Mouse (Mus musculus) heart, embryonic 15.5 days (tissue): ENCODE measurements around the gene Chd4. TPM values are rescaled to one million over a fixed set of nuclear protein-coding genes. Genes with fewer than 3 reads are reported as not detected.

ENCODE experiments used
- ATAC-seq: fragments of 200-750 bp; cut with Nextera tagmentation; replicated peaks from 2 replicates; pipeline ENCODE4 v1.8.0; 2017; ENCODE audit warnings: low read depth, moderate TSS enrichment; ENCODE audit not compliant: insufficient number of reproducible peaks, insufficient read depth, low FRiP score
- H3K27ac ChIP-seq: fragments of 300-500 bp; sonication (generic); 2 replicates; pipeline ENCODE4 v1.5.1; 2015; ENCODE audit warnings: mild to moderate bottlenecking, inconsistent platforms
- H3K27me3 ChIP-seq: fragments of 300-500 bp; sonication (generic); 2 replicates; pipeline ENCODE4 v1.6.1; 2015; ENCODE audit warnings: inconsistent platforms
- H3K36me3 ChIP-seq: fragments of 300-500 bp; sonication (generic); 2 replicates; pipeline ENCODE4 v1.6.1; 2015; ENCODE audit warnings: mild to moderate bottlenecking, inconsistent platforms
- H3K4me1 ChIP-seq: fragments of 300-500 bp; sonication (generic); replicated peaks from 2 replicates; pipeline ENCODE4 v1.6.1; 2015; ENCODE audit warnings: inconsistent platforms
- H3K4me2 ChIP-seq: fragments of 300-500 bp; sonication (generic); 2 replicates; pipeline ENCODE4 v1.6.1; 2015; ENCODE audit warnings: inconsistent platforms, mild to moderate bottlenecking, moderate library complexity
- H3K4me3 ChIP-seq: fragments of 300-500 bp; sonication (generic); 2 replicates; pipeline ENCODE4 v1.5.1; 2015; ENCODE audit warnings: mild to moderate bottlenecking, inconsistent platforms
- H3K9ac ChIP-seq: fragments of 300-500 bp; sonication (generic); 2 replicates; pipeline ENCODE4 v1.6.1; 2015; ENCODE audit warnings: mild to moderate bottlenecking, inconsistent platforms
- H3K9me3 ChIP-seq: fragments of 300-500 bp; sonication (generic); replicated peaks from 2 replicates; pipeline ENCODE4 v1.6.1; 2016; ENCODE audit warnings: inconsistent platforms
- WGBS: fragments of 180-500 bp; shearing (Covaris S2); methylation state at CpG from one replicate; pipeline ENCODE4 v1.1.7; 2015; ENCODE audit warnings: mixed read lengths; 5-methylcytosine and 5-hydroxymethylcytosine counted together
- polyA plus RNA-seq: library from polyadenylated mRNA; unstranded; fragments of >200 nt; fragmentation: Nextera tagmentation; extraction: Ambion mirVana; gene quantifications from 2 replicates; pipeline ENCODE4 v1.2.1, GENCODE M21; 2015

Chd4 gene
- polyA plus RNA-seq, 1 experiment from 2014 or later = 61.1 TPM

GRCm38 (mm10) chr6:125094843-125095242, 938 bp upstream of the Chd4 start:
- no peak for ATAC-seq
- Histone ChIP-seq H3K27me3 (no peaks in the 10 kb centered on the region), H3K4me3 (no peak overlapping the region), H3K9me3 (no peaks in the 10 kb centered on the region), H3K4me1 (peaks cover 43% of the 10 kb centered on the region), H3K4me2 (no peak overlapping the region), H3K27ac (peak overlapping the region; percentile 94), H3K36me3 (no peaks in the 10 kb centered on the region), H3K9ac (no peak overlapping the region)
- WGBS = 45% methylated on average over 3 of the region's 3 CpGs

GRCm38 (mm10) chr6:125096279-125096596, 457 bp downstream of the Chd4 start:
- 2% methylated on average over 22 of the region's 32 CpGs for WGBS
- ATAC-seq = peak; percentile 27
- Histone ChIP-seq H3K27me3 (no peaks in the 10 kb centered on the region), H3K4me1 (peaks cover 39% of the 10 kb centered on the region), H3K4me2 (peak overlapping the region; percentile 89), H3K9me3 (no peaks in the 10 kb centered on the region), H3K36me3 (peaks cover 12% of the 10 kb centered on the region), H3K27ac (peak overlapping the region; percentile 94), H3K4me3 (peak overlapping the region; percentile 80), H3K9ac (peak overlapping the region; percentile 93)

GRCm38 (mm10) chr6:125096597-125097345, 990 bp downstream of the Chd4 start:
- Histone ChIP-seq H3K27me3 (no peaks in the 10 kb centered on the region), H3K9me3 (no peaks in the 10 kb centered on the region), H3K27ac (peak overlapping the region; percentile 94), H3K4me3 (peak overlapping the region; percentile 80), H3K4me1 (peaks cover 39% of the 10 kb centered on the region), H3K9ac (peak overlapping the region; percentile 93), H3K4me2 (peak overlapping the region; percentile 89), H3K36me3 (peaks cover 17% of the 10 kb centered on the region)
- ATAC-seq = peak; percentile 53
- under 1% methylated on average over 42 of the region's 44 CpGs for WGBS

- H3K9ac ChIP-seq = peak overlapping the region; percentile 93
- H3K27me3 ChIP-seq = no peaks in the 10 kb centered on the region
- under 1% methylated on average over 12 of the region's 12 CpGs for WGBS
- peak overlapping the region; percentile 94 for H3K27ac ChIP-seq
- H3K4me2 ChIP-seq = peak overlapping the region; percentile 89
- no peaks in the 10 kb centered on the region for H3K9me3 ChIP-seq
- H3K36me3 ChIP-seq = peaks cover 23% of the 10 kb centered on the region
- ATAC-seq = peak; percentile 1; the same call in 1 of the 2 replicates
- peaks cover 39% of the 10 kb centered on the region for H3K4me1 ChIP-seq
- H3K4me3 ChIP-seq = peak overlapping the region; percentile 80
Measured at GRCm38 (mm10) chr6:125097346-125097689, 1.5 kb downstream of the Chd4 start.

- 25% methylated on average over 8 of the region's 8 CpGs for WGBS
- H3K36me3 ChIP-seq = peaks cover 29% of the 10 kb centered on the region
- peak overlapping the region; percentile 94 for H3K27ac ChIP-seq
- peak overlapping the region; percentile 80 for H3K4me3 ChIP-seq
- peak overlapping the region; percentile 93 for H3K9ac ChIP-seq
- H3K27me3 ChIP-seq = no peaks in the 10 kb centered on the region
- no peaks in the 10 kb centered on the region for H3K9me3 ChIP-seq
- ATAC-seq = no peak
- H3K4me2 ChIP-seq = peak overlapping the region; percentile 89
- H3K4me1 ChIP-seq = peaks cover 39% of the 10 kb centered on the region
Measured at GRCm38 (mm10) chr6:125097951-125098350, 2.2 kb downstream of the Chd4 start.

GRCm38 (mm10) chr6:125098513-125098912, 2.7 kb downstream of the Chd4 start:
- Histone ChIP-seq H3K27ac (peak overlapping the region; percentile 52), H3K9ac (peak overlapping the region; percentile 27), H3K27me3 (no peaks in the 10 kb centered on the region), H3K4me3 (peak overlapping the region; percentile 80), H3K4me2 (peak overlapping the region; percentile 89), H3K36me3 (peaks cover 32% of the 10 kb centered on the region), H3K4me1 (peaks cover 39% of the 10 kb centered on the region), H3K9me3 (no peaks in the 10 kb centered on the region)
- WGBS = 44% methylated on average over 3 of the region's 3 CpGs
- no peak for ATAC-seq

GRCm38 (mm10) chr6:125099421-125099971, 3.7 kb downstream of the Chd4 start:
- no peak for ATAC-seq
- H3K36me3 ChIP-seq = peaks cover 37% of the 10 kb centered on the region
- H3K9me3 ChIP-seq = no peaks in the 10 kb centered on the region
- peak overlapping the region; percentile 35 for H3K9ac ChIP-seq
- H3K4me1 ChIP-seq = peaks cover 39% of the 10 kb centered on the region
- H3K4me2 ChIP-seq = peak overlapping the region; percentile 89
- peak overlapping the region; percentile 52 for H3K27ac ChIP-seq
- no peaks in the 10 kb centered on the region for H3K27me3 ChIP-seq
- WGBS = 27% methylated on average over 5 of the region's 5 CpGs
- H3K4me3 ChIP-seq = peak overlapping the region; percentile 80

GRCm38 (mm10) chr6:125101444-125101843, 5.7 kb downstream of the Chd4 start:
- Histone ChIP-seq H3K36me3 (peaks cover 56% of the 10 kb centered on the region), H3K27me3 (no peaks in the 10 kb centered on the region), H3K4me2 (no peak overlapping the region), H3K27ac (no peak overlapping the region), H3K4me3 (no peak overlapping the region), H3K9me3 (no peaks in the 10 kb centered on the region), H3K9ac (no peak overlapping the region), H3K4me1 (peaks cover 32% of the 10 kb centered on the region)
- 71% methylated on average over 9 of the region's 9 CpGs for WGBS
- no peak for ATAC-seq

GRCm38 (mm10) chr6:125104223-125104622, 8.4 kb downstream of the Chd4 start:
- Histone ChIP-seq H3K4me1 (peaks cover 13% of the 10 kb centered on the region), H3K36me3 (peaks cover 84% of the 10 kb centered on the region), H3K27me3 (no peaks in the 10 kb centered on the region), H3K4me3 (no peak overlapping the region), H3K4me2 (no peak overlapping the region), H3K9me3 (no peaks in the 10 kb centered on the region), H3K27ac (no peak overlapping the region), H3K9ac (no peak overlapping the region)
- 45% methylated on average over 4 of the region's 4 CpGs for WGBS
- ATAC-seq = no peak

- H3K9ac ChIP-seq = no peak overlapping the region
- no peak overlapping the region for H3K27ac ChIP-seq
- WGBS = 93% methylated on average over 2 of the region's 2 CpGs
- no peaks in the 10 kb centered on the region for H3K4me1 ChIP-seq
- ATAC-seq = no peak
- H3K9me3 ChIP-seq = no peaks in the 10 kb centered on the region
- peaks cover 92% of the 10 kb centered on the region for H3K36me3 ChIP-seq
- H3K4me2 ChIP-seq = no peak overlapping the region
- no peaks in the 10 kb centered on the region for H3K27me3 ChIP-seq
- no peak overlapping the region for H3K4me3 ChIP-seq
Measured at GRCm38 (mm10) chr6:125107705-125108104, 11.9 kb downstream of the Chd4 start.

GRCm38 (mm10) chr6:125109371-125109770, 13.6 kb downstream of the Chd4 start:
- H3K9me3 ChIP-seq = no peaks in the 10 kb centered on the region
- H3K4me2 ChIP-seq = no peak overlapping the region
- no peak overlapping the region for H3K27ac ChIP-seq
- H3K9ac ChIP-seq = no peak overlapping the region
- H3K27me3 ChIP-seq = no peaks in the 10 kb centered on the region
- WGBS = 85% methylated on average over 14 of the region's 14 CpGs
- H3K36me3 ChIP-seq = peaks cover 98% of the 10 kb centered on the region
- no peaks in the 10 kb centered on the region for H3K4me1 ChIP-seq
- no peak for ATAC-seq
- H3K4me3 ChIP-seq = no peak overlapping the region

GRCm38 (mm10) chr6:125110927-125111326, 15.1 kb downstream of the Chd4 start:
- ATAC-seq = no peak
- no peak overlapping the region for H3K9ac ChIP-seq
- peaks cover 96% of the 10 kb centered on the region for H3K36me3 ChIP-seq
- H3K4me3 ChIP-seq = no peak overlapping the region
- WGBS = 88% methylated on average over 7 of the region's 7 CpGs
- no peaks in the 10 kb centered on the region for H3K27me3 ChIP-seq
- H3K9me3 ChIP-seq = no peaks in the 10 kb centered on the region
- H3K4me1 ChIP-seq = no peaks in the 10 kb centered on the region
- H3K27ac ChIP-seq = no peak overlapping the region
- no peak overlapping the region for H3K4me2 ChIP-seq
